Mouse (Mus musculus): Measurements from ENCODE around the gene Trpm4.

- TF ChIP-seq CTCF (IDR thresholded peaks at IDR 0.05): no peak
- TF ChIP-seq EP300 (IDR thresholded peaks at IDR 0.05): no peak
Observed at GRCm38 (mm10) chr7:45374620-45375019, 41.0 kb upstream of the Trpm4 start.

Measured in lung, postnatal 0 days (tissue).